Mouse (Mus musculus) hindbrain, embryonic 14.5 days (tissue): ENCODE measurements around the gene Mlxip. TPM values are rescaled to one million over a fixed set of nuclear protein-coding genes. Genes with fewer than 3 reads are reported as not detected.

Source experiments
- ATAC-seq: fragments of 200-750 bp; cut with Nextera tagmentation; 2 replicates; pipeline ENCODE4 v1.8.0; 2017; ENCODE audit warnings: moderate number of reproducible peaks, mild to moderate bottlenecking, moderate TSS enrichment, moderate library complexity; ENCODE audit not compliant: low FRiP score
- DNase-seq: peaks from one replicate; pipeline ENCODE4 v3.0.0-alpha.2; 2015; ENCODE audit warnings: low spot score
- H3K27ac ChIP-seq: fragments of 300-500 bp; sonication (generic); 2 replicates; pipeline ENCODE4 v1.5.1; 2014; ENCODE audit warnings: mild to moderate bottlenecking, moderate library complexity
- H3K27me3 ChIP-seq: fragments of 300-500 bp; sonication (generic); 2 replicates; pipeline ENCODE4 v1.6.1; 2014; ENCODE audit warnings: mild to moderate bottlenecking, low read length, mixed read lengths; ENCODE audit not compliant: control insufficient read depth, insufficient read depth
- H3K36me3 ChIP-seq: fragments of 300-500 bp; sonication (generic); replicated peaks from 2 replicates; pipeline ENCODE4 v1.6.1; 2014; ENCODE audit not compliant: control insufficient read depth, insufficient read depth
- H3K4me1 ChIP-seq: fragments of 300-500 bp; sonication (generic); replicated peaks from 2 replicates; pipeline ENCODE4 v1.6.1; 2014; ENCODE audit warnings: antibody characterized with exemption, low read length, mixed read lengths; ENCODE audit not compliant: control insufficient read depth, insufficient read depth
- H3K4me2 ChIP-seq: fragments of 300-500 bp; sonication (generic); replicated peaks from 2 replicates; pipeline ENCODE4 v1.6.1; 2014; ENCODE audit warnings: mild to moderate bottlenecking, moderate library complexity
- H3K4me3 ChIP-seq: fragments of 300-500 bp; sonication (generic); replicated peaks from 2 replicates; pipeline ENCODE4 v1.5.1; 2014; ENCODE audit warnings: mild to moderate bottlenecking, low read length
- H3K9ac ChIP-seq: fragments of 300-500 bp; sonication (generic); 2 replicates; pipeline ENCODE4 v1.6.1; 2014
- H3K9me3 ChIP-seq: fragments of 300-500 bp; sonication (generic); 2 replicates; pipeline ENCODE4 v1.6.1; 2016; ENCODE audit warnings: low read length; ENCODE audit not compliant: control insufficient read depth
- WGBS: fragments of 180-500 bp; shearing (Covaris S2); extraction: QIAGEN DNeasy Blood & Tissue Kit; methylation state at CpG from one replicate; pipeline ENCODE4 v1.1.7; 2014; 5-methylcytosine and 5-hydroxymethylcytosine counted together
- polyA plus RNA-seq: library from polyadenylated mRNA; unstranded; fragments of >200 nt; fragmentation: Nextera tagmentation; extraction: Ambion mirVana; gene quantifications from 2 replicates; pipeline ENCODE4 v1.2.1, GENCODE M21; 2014

The Mlxip gene
- polyA plus RNA-seq, 1 experiment from 2014 or later: 21.7 TPM

- no peak overlapping the region for H3K4me3 ChIP-seq
- H3K4me2 ChIP-seq: no peak overlapping the region
- peaks cover 28% of the 10 kb centered on the region for H3K36me3 ChIP-seq
- H3K9ac ChIP-seq: no peak overlapping the region
- ATAC-seq: no peak
- H3K27me3 ChIP-seq: no peaks in the 10 kb centered on the region
- no peaks in the 10 kb centered on the region for H3K9me3 ChIP-seq
- 0 out of 2 replicates have a peak, but pooled peaks cover 6% of the 10 kb centered on the region for H3K4me1 ChIP-seq
- no peak overlapping the region for H3K27ac ChIP-seq
- 90% methylated on average over 1 of the region's 1 CpGs for WGBS
- DNase-seq: no peak
These were observed 44.7 kb downstream of the Mlxip start for GRCm38 (mm10) chr5:123439312-123439711.

GRCm38 (mm10) chr5:123439941-123440340 is 45.3 kb downstream of the Mlxip start:
- Histone ChIP-seq H3K4me2 (no peak overlapping the region), H3K36me3 (peaks cover 34% of the 10 kb centered on the region), H3K9ac (no peak overlapping the region), H3K4me1 (0 out of 2 replicates have a peak, but pooled peaks cover 6% of the 10 kb centered on the region), H3K27me3 (no peaks in the 10 kb centered on the region), H3K27ac (no peak overlapping the region), H3K9me3 (no peaks in the 10 kb centered on the region), H3K4me3 (no peak overlapping the region)
- DNase-seq (no peak), ATAC-seq (no peak)
- 77% methylated on average over 4 of the region's 4 CpGs for WGBS

GRCm38 (mm10) chr5:123440664-123441063 is 46.1 kb downstream of the Mlxip start:
- WGBS: 68% methylated on average over 4 of the region's 4 CpGs
- no peak for DNase-seq

GRCm38 (mm10) chr5:123442283-123442682 is 47.7 kb downstream of the Mlxip start:
- Histone ChIP-seq H3K36me3 (peaks cover 56% of the 10 kb centered on the region), H3K4me1 (no peaks in the 10 kb centered on the region), H3K27me3 (no peaks in the 10 kb centered on the region), H3K9me3 (no peaks in the 10 kb centered on the region), H3K4me2 (no peak overlapping the region), H3K4me3 (no peak overlapping the region), H3K9ac (no peak overlapping the region), H3K27ac (no peak overlapping the region)
- WGBS: 95% methylated on average over 3 of the region's 3 CpGs
- ATAC-seq: no peak
- DNase-seq: no peak

More at GRCm38 (mm10) chr5:123440664-123441063, 46.1 kb downstream of the Mlxip start:
- H3K4me2 ChIP-seq: no peak overlapping the region
- no peaks in the 10 kb centered on the region for H3K27me3 ChIP-seq
- no peaks in the 10 kb centered on the region for H3K9me3 ChIP-seq
- 0 out of 2 replicates have a peak, but pooled peaks cover 6% of the 10 kb centered on the region for H3K4me1 ChIP-seq
- ATAC-seq: no peak
- no peak overlapping the region for H3K27ac ChIP-seq
- peaks cover 40% of the 10 kb centered on the region for H3K36me3 ChIP-seq
- H3K4me3 ChIP-seq: no peak overlapping the region
- no peak overlapping the region for H3K9ac ChIP-seq

- Histone ChIP-seq H3K9me3 (no peaks in the 10 kb centered on the region), H3K27me3 (no peaks in the 10 kb centered on the region), H3K4me2 (no peak overlapping the region), H3K9ac (no peak overlapping the region), H3K4me3 (no peak overlapping the region), H3K4me1 (no peaks in the 10 kb centered on the region), H3K27ac (no peak overlapping the region), H3K36me3 (peaks cover 74% of the 10 kb centered on the region)
- WGBS: 52% methylated on average over 4 of the region's 4 CpGs
- ATAC-seq (no peak), DNase-seq (peak; percentile 85)
These were observed 49.5 kb downstream of the Mlxip start for GRCm38 (mm10) chr5:123444069-123444468.

- ATAC-seq (no peak), DNase-seq (no peak)
- Histone ChIP-seq H3K27ac (no peak overlapping the region), H3K4me3 (no peak overlapping the region), H3K4me1 (no peaks in the 10 kb centered on the region), H3K9me3 (no peaks in the 10 kb centered on the region), H3K27me3 (no peaks in the 10 kb centered on the region), H3K36me3 (peaks cover 82% of the 10 kb centered on the region), H3K4me2 (no peak overlapping the region), H3K9ac (no peak overlapping the region)
- 89% methylated on average over 5 of the region's 5 CpGs for WGBS
These were observed 50.3 kb downstream of the Mlxip start for GRCm38 (mm10) chr5:123444849-123445334.

GRCm38 (mm10) chr5:123451886-123452285 is 57.3 kb downstream of the Mlxip start:
- no peaks in the 10 kb centered on the region for H3K9me3 ChIP-seq
- ATAC-seq (no peak), DNase-seq (no peak)
- no peak overlapping the region for H3K4me2 ChIP-seq
- no peak overlapping the region for H3K27ac ChIP-seq
- no peaks in the 10 kb centered on the region for H3K4me1 ChIP-seq
- H3K4me3 ChIP-seq: no peak overlapping the region
- 96% methylated on average over 7 of the region's 7 CpGs for WGBS
- H3K27me3 ChIP-seq: no peaks in the 10 kb centered on the region
- peaks cover 94% of the 10 kb centered on the region for H3K36me3 ChIP-seq
- H3K9ac ChIP-seq: no peak overlapping the region

GRCm38 (mm10) chr5:123461420-123461819 is 66.8 kb downstream of the Mlxip start:
- 58% methylated on average over 5 of the region's 5 CpGs for WGBS
- Histone ChIP-seq H3K9ac (no peak overlapping the region), H3K9me3 (no peaks in the 10 kb centered on the region), H3K27me3 (no peaks in the 10 kb centered on the region), H3K36me3 (peaks cover 3% of the 10 kb centered on the region; the same call in 1 of the 2 replicates), H3K4me1 (no peaks in the 10 kb centered on the region), H3K27ac (no peak overlapping the region), H3K4me3 (no peak overlapping the region), H3K4me2 (no peak overlapping the region)
- ATAC-seq (no peak), DNase-seq (no peak)

- Histone ChIP-seq H3K9ac (no peak overlapping the region), H3K27ac (no peak overlapping the region), H3K9me3 (no peaks in the 10 kb centered on the region), H3K27me3 (no peaks in the 10 kb centered on the region), H3K4me2 (no peak overlapping the region), H3K4me1 (no peaks in the 10 kb centered on the region), H3K4me3 (no peak overlapping the region), H3K36me3 (no peaks in the 10 kb centered on the region)
- 94% methylated on average over 1 of the region's 1 CpGs for WGBS
- DNase-seq (no peak), ATAC-seq (no peak)
These were observed 70.0 kb downstream of the Mlxip start for GRCm38 (mm10) chr5:123464638-123465037.
